Mouse (Mus musculus): Measurements from ENCODE around the gene Slc39a5.

Slc39a5 gene

DNA sequence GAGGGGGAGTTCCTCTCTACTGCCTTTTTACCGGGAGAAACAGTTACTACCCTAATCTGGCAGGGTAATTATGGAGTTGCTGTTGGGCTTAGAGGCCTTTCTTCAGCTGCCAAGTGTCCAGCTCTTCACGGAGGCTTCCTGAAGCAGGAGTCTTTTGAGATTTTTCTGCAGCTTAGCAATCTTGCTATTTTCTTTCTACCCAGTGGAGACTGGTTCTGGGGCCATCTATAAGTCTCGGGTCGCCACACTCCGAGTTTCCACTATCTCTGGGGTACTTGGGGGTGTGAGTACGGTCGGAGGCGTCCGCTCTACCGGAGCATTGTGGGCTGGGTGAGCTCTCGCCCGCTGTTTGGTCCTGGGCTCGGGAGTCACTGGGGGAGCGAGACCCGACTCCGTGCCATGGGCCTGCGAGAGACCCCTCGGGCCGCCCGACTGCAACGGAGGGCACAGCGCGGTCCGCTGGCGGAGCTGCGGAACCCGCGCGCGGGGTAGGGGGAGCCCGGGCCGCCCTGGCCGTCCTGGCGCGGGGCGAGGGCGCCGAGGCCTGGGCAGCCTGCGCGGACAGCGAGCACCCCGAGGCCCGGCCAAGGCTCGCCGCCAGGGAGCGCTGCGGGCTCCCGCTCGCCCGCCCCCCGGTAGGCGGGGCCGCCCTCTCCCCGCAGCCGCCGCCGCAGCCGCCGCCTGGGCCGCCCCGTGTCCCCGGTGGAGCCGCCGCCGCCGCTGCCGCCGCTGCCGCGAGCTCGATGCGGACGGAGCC lies 24.4 kb downstream of the Slc39a5 start, which contains the start of gene Ankrd52:
TSS of gene Ankrd52 (plus strand) at position 661 of the 757 bp plus-strand sequence.
- peak; percentile 47 for DNase-seq (ENCODE audit: extremely low read depth, low read depth)

DNA sequence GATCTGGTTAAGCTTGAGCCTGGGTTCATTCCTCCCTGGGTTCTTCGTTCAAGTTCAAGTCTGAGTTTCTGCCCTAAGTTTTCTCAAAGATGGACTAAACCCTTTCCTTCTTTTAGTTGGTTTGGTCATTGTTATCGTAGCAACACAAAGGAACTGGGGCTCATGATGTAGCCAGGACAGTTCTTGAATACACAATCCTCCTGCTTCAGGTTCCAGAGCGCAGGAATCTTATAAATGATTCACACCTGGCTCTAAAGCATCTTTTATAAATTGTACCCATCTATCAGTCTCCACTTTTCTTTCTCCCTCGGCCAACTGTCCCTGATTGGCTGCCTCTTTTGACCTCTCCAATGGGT lies 25.0 kb downstream of the Slc39a5 start:
- no peak for DNase-seq (ENCODE audit: extremely low read depth, low read depth)

DNA sequence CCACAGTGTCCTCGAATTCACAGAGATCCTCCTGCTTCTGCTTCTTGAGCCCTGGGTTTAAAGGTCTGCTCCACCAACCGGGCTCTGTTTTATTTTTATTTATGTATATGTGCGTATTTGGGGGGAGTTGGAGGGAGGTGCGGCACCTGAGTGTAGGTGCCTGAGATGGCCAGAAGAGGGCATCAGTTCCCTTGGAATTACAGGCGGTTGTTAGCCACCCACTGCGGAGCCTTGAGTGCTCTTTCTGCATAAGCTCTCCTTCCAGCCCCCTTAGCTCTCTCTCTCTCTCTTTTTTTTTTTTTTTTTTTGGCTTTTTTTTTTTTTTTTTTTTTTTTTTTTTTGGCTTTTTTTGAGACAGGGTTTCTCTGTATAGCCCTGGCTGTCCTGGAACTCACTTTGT lies 26.6 kb downstream of the Slc39a5 start:
- peak; percentile 75 for DNase-seq (ENCODE audit: extremely low read depth, low read depth)

DNA sequence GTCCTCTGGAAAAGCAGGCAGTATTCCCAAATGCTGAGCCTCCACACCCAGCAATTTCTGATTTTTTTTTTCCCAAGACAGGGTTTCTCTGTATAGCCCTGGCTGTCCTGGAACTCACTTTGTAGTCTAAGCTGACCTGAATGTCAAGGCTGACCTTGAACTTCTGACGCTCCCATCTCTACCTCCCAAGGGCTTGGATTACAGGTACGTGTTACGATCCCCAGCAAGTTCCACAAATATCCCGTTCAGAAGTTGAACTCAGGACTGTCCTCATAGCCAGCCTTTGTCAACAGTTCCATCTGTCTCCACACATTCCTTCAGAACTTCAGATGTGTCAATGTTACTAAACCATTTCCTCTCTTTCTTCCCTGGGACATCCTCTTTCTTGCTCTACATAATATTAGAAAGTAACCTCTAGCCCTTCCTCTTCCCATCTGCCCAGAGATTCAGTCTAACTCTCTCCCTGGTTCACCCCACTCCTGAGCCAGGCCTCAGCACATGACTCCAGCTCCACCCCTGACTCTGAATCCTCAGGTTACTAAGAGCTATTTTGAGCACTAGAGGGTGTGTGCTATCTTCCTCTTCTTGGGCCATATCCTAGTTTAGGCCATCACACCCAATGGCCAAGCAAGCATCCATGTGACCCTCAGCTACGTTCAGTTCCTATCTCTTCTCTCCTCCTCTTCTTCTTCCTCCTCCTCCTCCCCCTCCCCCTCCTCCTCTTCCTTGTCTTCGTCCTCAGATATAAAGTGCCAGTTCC lies 27.9 kb downstream of the Slc39a5 start:
- peak; percentile 86 for DNase-seq (ENCODE audit: extremely low read depth, low read depth)

GRCm38 (mm10) chr10:128372142-128372541 lies 28.9 kb downstream of the Slc39a5 start:
- no peak for DNase-seq (ENCODE audit: extremely low read depth, low read depth)

GRCm38 (mm10) chr10:128370601-128371000 lies 30.4 kb downstream of the Slc39a5 start:
- no peak for DNase-seq (ENCODE audit: extremely low read depth, low read depth)

DNA sequence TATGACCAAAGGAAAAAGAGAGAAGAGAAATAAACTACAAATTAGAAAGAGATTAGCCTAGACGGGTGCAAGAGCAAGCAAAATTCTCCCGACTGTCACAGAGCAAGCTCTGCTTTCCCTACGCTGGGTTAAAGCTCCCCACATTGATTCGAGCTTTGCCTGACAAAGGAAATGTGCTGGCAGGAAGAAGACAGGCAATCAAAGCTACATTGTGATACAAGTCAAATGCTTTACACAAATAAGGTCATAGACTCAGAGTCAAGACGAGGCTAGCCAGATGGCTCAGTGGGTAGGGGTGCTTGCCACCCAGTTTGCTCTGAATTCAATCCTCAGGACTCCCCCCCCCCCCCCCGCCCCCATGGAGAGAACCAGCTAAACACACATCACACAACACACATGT lies 31.0 kb downstream of the Slc39a5 start:
- no peak for DNase-seq (ENCODE audit: extremely low read depth, low read depth)

DNA sequence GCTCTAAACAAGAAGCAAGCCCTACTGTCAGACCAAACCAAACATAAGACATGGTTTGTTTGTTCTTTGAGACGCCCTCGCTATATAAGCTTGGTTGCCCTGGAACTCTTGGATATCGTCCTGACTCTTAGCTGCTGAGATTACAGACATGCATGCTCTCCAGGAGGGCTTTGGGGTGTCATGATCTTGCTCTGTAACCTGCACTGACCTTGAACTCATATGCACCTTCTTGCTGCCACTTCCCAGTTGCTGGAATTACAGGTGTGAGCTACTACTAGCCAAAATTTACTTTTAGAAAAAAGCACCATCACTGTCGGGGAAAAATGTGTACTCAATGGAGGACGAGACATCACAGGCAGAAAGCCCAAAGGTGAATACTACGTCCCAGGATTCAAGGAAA lies 31.4 kb downstream of the Slc39a5 start:
- no peak for DNase-seq (ENCODE audit: extremely low read depth, low read depth)

- DNase-seq (ENCODE audit: extremely low read depth, low read depth), result no peak
Observed at GRCm38 (mm10) chr10:128369218-128369543, 31.8 kb downstream of the Slc39a5 start.

- DNase-seq (ENCODE audit: extremely low read depth, low read depth), result peak; percentile 81
Observed at GRCm38 (mm10) chr10:128368402-128369217, 32.4 kb downstream of the Slc39a5 start, which contains the start of gene Coq10a. Coq10a (minus strand) TSS chr10:128368997.

GRCm38 (mm10) chr10:128367899-128368401 lies 33.1 kb downstream of the Slc39a5 start:
- DNase-seq (ENCODE audit: extremely low read depth, low read depth), result no peak

- DNase-seq (ENCODE audit: extremely low read depth, low read depth), result no peak
Observed at GRCm38 (mm10) chr10:128362568-128362967, 38.5 kb downstream of the Slc39a5 start.

- DNase-seq (ENCODE audit: extremely low read depth, low read depth), result no peak
Observed at GRCm38 (mm10) chr10:128361836-128362235, 39.2 kb downstream of the Slc39a5 start.

GRCm38 (mm10) chr10:128359226-128359625 lies 41.8 kb downstream of the Slc39a5 start:
- DNase-seq (ENCODE audit: extremely low read depth, low read depth), result no peak

DNA sequence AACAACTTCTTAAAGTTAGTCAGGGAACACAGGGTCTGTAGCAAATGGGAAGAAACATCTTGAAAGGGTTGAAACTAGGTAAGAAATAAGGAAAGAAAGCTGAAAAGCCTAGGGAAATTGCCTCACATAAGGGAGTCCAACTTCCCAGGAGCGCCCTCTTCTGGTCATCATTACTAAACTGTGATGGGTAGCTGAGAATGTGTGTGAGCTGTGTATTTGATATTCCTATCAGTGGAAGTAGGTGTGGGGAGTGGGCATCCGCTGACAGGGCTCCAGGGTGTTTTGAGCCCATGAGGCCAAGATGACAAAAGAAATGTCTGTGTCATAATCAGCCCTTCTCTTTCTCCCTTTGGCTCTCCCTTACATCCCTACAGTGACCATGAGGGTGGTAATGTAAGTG lies 42.2 kb downstream of the Slc39a5 start:
- no peak for DNase-seq (ENCODE audit: extremely low read depth, low read depth)

DNA sequence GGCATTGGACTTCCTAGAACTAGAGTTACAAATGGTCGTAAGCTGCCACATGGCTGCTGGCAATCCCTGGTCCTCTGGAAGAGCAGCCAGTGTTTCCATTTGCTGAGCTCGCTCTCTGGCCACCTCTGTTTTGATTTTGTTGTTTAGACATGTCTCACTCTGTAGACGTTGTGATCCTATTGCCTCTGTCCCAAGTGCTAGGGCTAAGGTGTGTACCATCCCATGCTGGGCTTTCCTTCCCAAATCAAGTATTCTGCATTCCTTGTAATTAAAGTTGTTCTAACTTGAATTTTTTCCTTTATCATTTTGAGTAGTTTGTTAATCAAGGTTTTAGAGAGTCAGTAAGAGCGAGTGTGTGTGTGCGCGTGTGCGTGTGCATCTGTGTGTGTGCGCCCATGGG lies 53.5 kb downstream of the Slc39a5 start:
- DNase-seq (ENCODE audit: extremely low read depth, low read depth), result no peak
